ENCODE assay signal across 7 mouse cellular contexts in the genomic region with DNA sequence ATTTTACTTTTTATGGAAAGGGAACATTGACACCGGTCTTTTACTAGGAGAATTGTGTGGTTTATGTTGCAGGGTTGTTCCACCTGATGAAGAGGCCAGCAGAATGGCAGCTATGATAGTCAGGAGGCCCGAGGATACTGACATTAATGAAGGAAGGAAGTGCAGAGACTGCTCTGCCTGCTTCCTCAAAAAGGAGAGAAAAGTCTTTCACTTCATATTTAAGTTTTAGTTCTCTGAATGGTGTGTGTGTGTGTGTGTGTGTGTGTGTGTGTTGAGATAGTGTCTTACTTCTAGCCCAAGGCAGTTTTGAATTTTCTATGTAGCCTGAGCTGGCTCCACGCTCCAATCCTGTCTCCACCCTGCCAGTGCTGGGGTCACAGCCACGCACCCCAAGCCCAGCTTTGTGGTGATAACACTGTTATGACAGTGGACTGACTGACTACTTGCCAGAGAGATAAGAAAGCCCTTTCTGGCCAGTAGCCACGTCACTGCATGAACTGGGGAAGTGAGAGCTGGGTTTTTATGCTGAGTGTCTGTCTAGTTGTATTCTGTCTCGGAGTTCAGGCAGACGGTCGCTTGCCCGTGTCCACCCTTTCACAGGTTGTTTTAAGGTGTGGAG.
DNase-seq lines count a peak whose midpoint lies in the region; ATAC-seq and TF ChIP-seq lines count a peak whose summit lies in the region.

No protein-coding gene starts in this region.

- H3K27ac ChIP-seq in heart, embryonic 12.5 days (ENCODE audit: poor library complexity, severe bottlenecking): peak overlapping the region; percentile 48
- H3K27ac ChIP-seq in lung, postnatal 0 days (ENCODE audit: low read length): no peak overlapping the region
- H3K27ac ChIP-seq in cerebellum, adult 2 months (ENCODE audit: insufficient read depth, low read length): no peak overlapping the region

- no peak for TF ChIP-seq CTCF in lung, postnatal 0 days (IDR thresholded peaks at IDR 0.05)
- TF ChIP-seq CTCF in cerebellum, adult 2 months (IDR thresholded peaks at IDR 0.05; ENCODE audit: borderline replicate concordance, insufficient read depth, low read depth, low read length): no peak

- DNase-seq in urinary bladder, postnatal 14 days (ENCODE audit: low spot score): peak; percentile 18
- DNase-seq in urinary bladder, postnatal 10 days (ENCODE audit: low spot score): no peak
- peak; percentile 19 for DNase-seq in lung, postnatal 0 days (ENCODE audit: low spot score)
- no peak for DNase-seq in frontal cortex, adult 2 months (ENCODE audit: extremely low spot score in 1 of 2, low spot score in 1 of 2)
- no peak for DNase-seq in cerebellum, adult 2 months

- H3K9me3 ChIP-seq in heart, embryonic 12.5 days (replicated peaks): peaks cover 8% of the 10 kb centered on the region
- H3K9me3 ChIP-seq in lung, postnatal 0 days (ENCODE audit: low read length): no peaks in the 10 kb centered on the region

- TF ChIP-seq EP300 in lung, postnatal 0 days (IDR thresholded peaks at IDR 0.05): no peak

- no peak overlapping the region for H3K4me2 ChIP-seq in heart, embryonic 12.5 days
- no peak overlapping the region for H3K4me2 ChIP-seq in lung, postnatal 0 days (replicated peaks; ENCODE audit: low read depth, low read length)

- ATAC-seq in heart, embryonic 12.5 days (ENCODE audit: insufficient number of reproducible peaks, low FRiP score): peak; percentile 79
- ATAC-seq in lung, postnatal 0 days: no peak
- no peak for ATAC-seq in erythroblast, adult 5-6 weeks (replicated peaks; ENCODE audit: low FRiP score, poor library complexity, severe bottlenecking)

- no peak overlapping the region for H3K9ac ChIP-seq in heart, embryonic 12.5 days
- H3K9ac ChIP-seq in lung, postnatal 0 days (replicated peaks; ENCODE audit: low read depth): no peak overlapping the region

- WGBS in heart, embryonic 12.5 days: 28% methylated on average over 9 of the region's 9 CpGs
- WGBS in lung, postnatal 0 days: 39% methylated on average over 9 of the region's 9 CpGs
- WGBS in cerebellum, adult 2 months: 69% methylated on average over 9 of the region's 9 CpGs

- H3K4me3 ChIP-seq in heart, embryonic 12.5 days: no peak overlapping the region
- no peak overlapping the region for H3K4me3 ChIP-seq in lung, postnatal 0 days (ENCODE audit: low read depth, low read length)
- H3K4me3 ChIP-seq in cerebellum, adult 2 months (replicated peaks; ENCODE audit: insufficient read depth, low read depth, low read length): no peak overlapping the region

- H3K4me1 ChIP-seq in heart, embryonic 12.5 days (replicated peaks): peaks cover 27% of the 10 kb centered on the region
- no peaks in the 10 kb centered on the region for H3K4me1 ChIP-seq in lung, postnatal 0 days (ENCODE audit: insufficient read depth, low read depth, low read length)
- H3K4me1 ChIP-seq in cerebellum, adult 2 months (ENCODE audit: control insufficient read depth, insufficient read depth, low read length): no peaks in the 10 kb centered on the region

- no peak for TF ChIP-seq POLR2A in cerebellum, adult 2 months (IDR thresholded peaks at IDR 0.05; ENCODE audit: borderline replicate concordance, insufficient read depth, low read length)

- no peaks in the 10 kb centered on the region for H3K27me3 ChIP-seq in heart, embryonic 12.5 days (replicated peaks)
- no peaks in the 10 kb centered on the region for H3K27me3 ChIP-seq in lung, postnatal 0 days (replicated peaks; ENCODE audit: insufficient read depth, low read length)
- H3K27me3 ChIP-seq in cerebellum, adult 2 months (ENCODE audit: control insufficient read depth, insufficient read depth, low read length): no peaks in the 10 kb centered on the region

- H3K36me3 ChIP-seq in heart, embryonic 12.5 days: no peaks in the 10 kb centered on the region
- H3K36me3 ChIP-seq in lung, postnatal 0 days (ENCODE audit: insufficient read depth, low read length): no peaks in the 10 kb centered on the region

Comparison
In these comparisons a context has a peak if more than half of its experiments do, and no peak if none do; other contexts are left out.
1. DNase-seq: peak in urinary bladder, postnatal 14 days (single experiment) and lung, postnatal 0 days (single experiment); none in urinary bladder, postnatal 10 days (single experiment), frontal cortex, adult 2 months (0 of 2) and cerebellum, adult 2 months (0 of 2).